Mouse (Mus musculus) layer of hippocampus, adult 9-10 months (tissue): ENCODE measurements around the gene Reln.

Experiments
- DNase-seq: peaks from one replicate; pipeline ENCODE4 v3.0.0; 2022; ENCODE audit warnings: low spot score

Gene Reln

GRCm38 (mm10) chr5:21933340-21934075 lies 411.0 kb downstream of the Reln start:
- no peak for DNase-seq

GRCm38 (mm10) chr5:21931151-21931550 lies 413.4 kb downstream of the Reln start:
- DNase-seq, result no peak

DNA sequence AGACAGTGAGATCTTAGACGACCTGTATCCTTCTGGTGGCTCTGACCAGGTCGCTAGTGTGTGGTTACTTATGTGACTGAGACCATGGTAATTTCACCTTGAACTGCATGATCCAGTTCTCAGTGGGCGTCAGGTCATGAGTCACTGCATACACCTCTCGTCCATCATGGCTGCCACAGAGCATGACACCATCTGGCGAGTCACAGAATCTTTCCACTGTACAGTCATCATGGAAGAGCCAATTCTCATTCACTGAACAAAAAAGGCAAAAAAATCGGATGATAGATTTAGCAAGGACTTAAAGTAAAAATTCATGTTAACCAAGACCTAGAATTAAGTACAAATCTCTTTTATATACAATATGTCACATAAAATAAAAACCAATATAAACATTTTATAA lies 424.2 kb downstream of the Reln start:
- DNase-seq, result no peak

DNA sequence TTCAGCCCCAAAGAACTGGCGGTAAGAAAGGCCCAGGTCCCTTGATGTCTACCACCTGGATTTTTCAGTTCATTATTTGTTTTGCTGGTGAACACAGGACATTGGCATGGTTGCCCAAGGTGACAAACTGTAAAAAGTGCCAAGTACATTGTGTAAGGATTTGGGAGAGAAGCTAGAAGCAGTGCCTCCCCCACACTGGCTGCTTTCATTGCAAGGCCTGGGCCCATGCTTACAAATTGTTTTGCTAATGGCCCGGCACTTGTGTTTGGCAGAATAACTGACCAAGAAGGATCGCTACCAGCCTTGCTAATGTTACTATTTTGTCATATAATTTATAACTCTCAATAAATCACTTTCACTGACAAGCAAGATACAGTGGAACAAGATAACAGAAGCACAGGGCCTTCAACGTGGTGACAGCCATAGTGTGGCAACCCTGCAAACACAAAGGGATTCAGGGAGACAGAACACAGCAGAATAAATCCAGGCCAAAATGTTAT lies 425.2 kb downstream of the Reln start:
- no peak for DNase-seq

- DNase-seq, result no peak
These were observed 428.5 kb downstream of the Reln start for GRCm38 (mm10) chr5:21915973-21916372.

DNA sequence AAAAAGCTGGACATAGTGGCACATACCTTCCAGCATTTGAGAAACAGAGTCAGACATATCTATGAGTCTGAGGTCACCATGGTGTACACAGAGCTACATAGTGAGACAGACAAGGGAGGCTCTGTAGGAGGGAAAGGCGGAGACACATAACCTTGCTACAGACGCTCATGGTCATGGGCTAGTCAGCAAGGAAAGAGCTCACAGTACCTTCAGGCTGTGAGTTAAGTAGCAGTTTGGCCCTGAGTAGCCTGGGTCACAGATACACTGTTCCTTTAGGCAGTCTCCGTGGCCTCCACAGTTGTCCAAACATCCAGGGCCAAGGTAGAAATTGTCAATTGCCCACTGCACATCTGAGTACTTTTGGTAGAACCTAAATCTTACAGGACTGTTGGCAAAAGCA lies 429.7 kb downstream of the Reln start:
- DNase-seq, result no peak

DNA sequence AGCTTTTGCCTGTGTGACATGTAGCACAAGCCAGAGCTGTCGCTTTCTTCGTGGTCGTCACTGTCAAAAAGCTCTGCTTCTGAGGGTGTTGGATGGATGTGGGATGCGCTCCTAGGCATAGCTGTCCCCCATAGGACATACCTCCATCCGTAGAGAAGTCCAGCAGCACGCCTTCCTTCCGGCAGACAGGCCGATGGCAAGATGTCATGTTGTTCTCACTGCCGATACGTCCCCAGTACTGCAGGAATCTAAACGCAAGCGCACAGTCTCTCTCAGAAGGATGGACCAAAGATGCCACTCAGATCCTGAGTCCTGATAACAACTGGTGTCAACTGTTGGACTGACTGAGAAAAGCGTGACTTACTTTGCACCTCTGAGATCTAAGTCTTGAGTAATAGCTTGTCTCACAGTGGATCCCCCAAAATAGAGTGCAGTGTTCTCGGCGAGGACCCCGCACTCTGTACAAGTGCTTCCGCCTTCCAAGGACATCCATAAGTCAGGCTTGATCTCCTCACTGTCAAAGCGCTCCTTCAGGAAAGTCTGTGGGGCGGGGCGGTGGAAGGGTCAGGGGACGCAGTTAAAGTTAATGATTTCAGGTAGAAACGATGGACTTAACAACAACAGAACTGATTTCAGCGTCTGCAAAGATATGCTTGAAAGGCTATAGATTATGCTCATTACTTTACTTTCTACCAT lies 431.5 kb downstream of the Reln start:
- DNase-seq, result no peak

DNA sequence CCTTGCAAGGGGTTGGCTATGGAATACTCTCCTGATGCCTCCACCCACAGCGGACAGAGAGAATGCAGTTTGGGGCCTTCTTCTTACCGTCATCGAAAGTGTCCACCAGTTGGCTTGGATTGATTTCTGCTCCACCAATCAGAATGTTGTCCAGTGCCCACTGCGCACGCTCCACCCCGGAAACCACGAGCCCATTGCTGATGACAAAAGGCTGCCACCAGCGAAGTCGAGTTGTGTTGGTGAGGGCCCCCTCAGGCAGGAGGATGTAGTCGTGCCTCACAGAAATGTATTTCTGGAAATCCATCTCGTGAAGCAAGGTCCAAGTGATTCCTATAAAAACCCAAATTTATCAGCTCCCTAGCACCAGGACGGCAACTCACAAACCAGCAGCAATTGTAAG lies 433.8 kb downstream of the Reln start:
- DNase-seq, result no peak

DNA sequence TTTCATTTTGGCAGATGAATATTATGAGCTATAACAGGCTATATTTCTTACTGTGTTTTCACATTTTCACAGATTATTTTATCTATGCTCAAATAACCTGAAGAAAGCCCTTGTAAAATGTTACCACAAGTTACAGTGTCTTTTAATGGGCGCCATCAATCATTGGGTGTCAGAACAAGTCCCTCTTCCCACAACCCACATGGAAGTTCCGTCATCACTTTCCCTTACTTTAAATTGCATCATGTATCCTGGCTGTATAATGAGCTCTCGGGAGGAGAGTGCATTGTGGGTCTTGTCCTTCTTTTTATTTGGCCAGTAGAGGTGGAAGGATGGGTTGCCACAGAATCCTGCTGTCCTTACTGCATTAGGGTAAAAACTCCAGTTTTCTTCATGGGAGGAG lies 434.8 kb downstream of the Reln start:
- DNase-seq, result no peak

DNA sequence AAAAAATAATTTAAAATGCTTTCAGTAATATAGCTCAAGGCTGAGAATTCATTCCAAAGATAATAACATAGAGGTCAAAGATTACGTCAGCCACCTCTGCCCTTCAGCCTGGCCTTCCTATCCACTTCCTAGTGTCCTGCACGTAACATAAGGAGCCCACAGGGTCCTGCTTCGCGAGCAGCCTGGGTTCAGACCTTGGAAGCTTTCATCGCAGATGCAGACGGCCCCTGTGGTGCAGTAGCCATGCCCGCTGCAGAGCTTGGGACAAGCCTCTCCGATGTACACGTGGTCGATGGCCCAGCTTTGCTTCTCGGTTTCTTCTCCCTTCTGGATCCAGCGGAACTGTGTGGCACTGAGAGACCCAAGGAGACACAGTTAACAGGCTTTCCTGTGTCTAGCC lies 443.1 kb downstream of the Reln start:
- no peak for DNase-seq

GRCm38 (mm10) chr5:21900891-21901290 lies 443.6 kb downstream of the Reln start:
- DNase-seq, result no peak

DNA sequence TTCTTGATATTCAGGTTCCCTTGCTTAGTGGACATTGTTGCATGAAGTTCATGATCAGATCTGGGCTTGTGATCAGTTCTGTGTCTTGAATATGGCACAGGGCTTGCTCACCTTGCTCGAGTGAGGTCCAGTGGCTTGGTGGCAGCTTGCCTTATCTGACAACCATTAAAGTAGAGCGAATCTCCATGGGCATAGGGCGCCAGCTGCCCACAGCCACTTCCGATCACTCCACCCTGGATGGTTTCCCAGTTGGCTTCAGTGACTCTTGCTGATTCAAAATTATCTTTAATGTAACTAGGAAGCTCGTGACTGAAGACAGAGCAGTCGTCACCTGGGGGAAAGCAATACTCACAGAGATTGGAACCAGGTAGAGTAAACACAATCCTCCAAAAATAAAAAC lies 445.6 kb downstream of the Reln start:
- no peak for DNase-seq

- DNase-seq, result no peak
These were observed 447.9 kb downstream of the Reln start for GRCm38 (mm10) chr5:21896586-21896985.

- no peak for DNase-seq
These were observed 450.3 kb downstream of the Reln start for GRCm38 (mm10) chr5:21894168-21894567.

- DNase-seq, result no peak
These were observed 477.8 kb downstream of the Reln start for GRCm38 (mm10) chr5:21866750-21867149.

GRCm38 (mm10) chr5:21866311-21866712 lies 478.2 kb downstream of the Reln start:
- peak; percentile 15 for DNase-seq

DNA sequence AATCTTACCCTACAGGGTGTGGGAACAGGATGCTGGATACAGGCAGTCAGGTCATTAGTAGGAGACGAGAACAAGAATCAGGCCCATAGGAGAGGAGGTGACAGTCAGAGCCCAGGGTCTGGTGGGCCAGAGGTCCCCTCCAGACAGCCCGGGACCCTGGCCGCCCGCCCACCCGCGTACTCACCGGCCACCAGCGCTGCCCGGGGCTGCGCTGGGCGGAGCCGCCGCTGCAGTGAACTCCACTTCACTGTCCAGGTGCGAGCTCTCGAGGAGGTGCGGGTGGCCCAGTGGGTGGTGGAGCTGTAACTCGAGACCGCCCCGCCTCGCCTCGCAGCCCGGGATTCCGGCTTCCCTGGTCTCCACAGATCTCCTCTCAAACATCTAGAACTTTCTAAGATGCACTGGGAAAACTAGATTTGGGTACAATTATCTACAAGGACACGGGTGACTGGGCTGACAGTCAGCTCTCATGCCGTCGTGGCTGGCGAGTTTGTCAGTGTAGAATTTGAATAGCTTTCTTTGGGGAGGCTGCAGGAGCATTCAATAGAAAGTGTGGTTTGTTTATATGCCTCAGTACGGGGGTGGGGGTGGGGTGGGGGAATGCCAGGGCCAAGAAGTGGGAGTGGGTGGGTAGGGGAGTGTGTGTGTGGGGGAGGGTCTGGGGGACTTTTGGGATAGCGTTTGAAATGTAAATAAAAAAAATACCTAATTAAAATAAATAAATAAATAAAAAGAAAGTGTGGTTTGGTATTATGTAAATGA lies 479.0 kb downstream of the Reln start, which contains the start of gene Slc26a5:
Slc26a5 (minus strand) TSS at position 259 of the 762 bp plus-strand sequence.
- no peak for DNase-seq

GRCm38 (mm10) chr5:21858653-21859052 lies 485.8 kb downstream of the Reln start:
- DNase-seq, result no peak

DNA sequence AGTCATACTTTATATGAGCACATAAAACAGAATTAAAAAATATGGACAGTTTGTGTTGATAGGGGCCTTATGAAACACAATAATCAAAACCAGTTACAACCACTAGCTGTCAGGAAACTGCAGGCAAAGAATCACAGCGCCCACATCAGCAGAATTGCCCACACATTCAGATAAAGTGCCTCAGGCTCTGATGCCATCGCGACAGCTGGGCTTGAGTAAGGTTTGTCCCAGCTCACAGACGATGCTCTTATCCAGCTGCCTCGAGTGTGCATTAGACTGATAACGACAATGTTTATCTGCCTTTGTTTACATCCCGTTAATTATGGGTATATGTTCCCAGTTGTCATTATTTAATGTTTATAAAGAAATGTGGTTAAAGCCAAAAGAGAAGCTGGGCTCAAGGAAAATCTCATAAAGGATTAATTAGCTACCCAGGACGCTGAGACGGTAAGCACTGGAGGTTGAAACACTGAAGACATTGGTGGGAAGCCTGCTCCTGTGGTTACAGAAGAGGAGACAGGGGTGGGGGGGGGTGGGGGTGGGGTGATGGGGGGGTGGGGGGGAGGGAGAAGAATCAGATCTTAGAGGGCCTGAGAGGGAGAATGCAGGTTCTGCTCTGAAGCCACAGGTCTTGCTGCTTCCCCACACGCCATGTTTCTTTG lies 492.7 kb downstream of the Reln start:
- DNase-seq, result peak; percentile 9

DNA sequence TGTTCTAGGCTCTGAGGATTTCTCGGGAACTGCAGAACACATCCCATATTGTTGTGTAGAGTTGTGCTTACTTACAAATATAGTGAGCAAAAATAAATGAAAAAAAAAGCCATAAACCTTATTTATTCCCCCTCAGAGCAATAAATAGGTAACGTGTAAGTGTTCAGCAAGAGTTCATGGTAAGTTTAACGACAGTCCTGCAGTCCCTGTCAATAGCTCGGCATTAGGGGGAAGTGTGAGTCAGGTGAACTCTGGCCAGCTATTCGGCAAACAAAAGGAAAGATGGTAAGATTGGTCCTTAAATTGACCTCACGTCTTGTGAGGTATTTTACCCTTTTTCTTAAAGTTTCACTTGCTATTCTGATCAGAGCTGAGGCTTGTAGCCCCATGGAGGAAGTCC lies 497.1 kb downstream of the Reln start:
- DNase-seq, result no peak

GRCm38 (mm10) chr5:21846616-21847290 lies 497.7 kb downstream of the Reln start:
- DNase-seq, result no peak

DNA sequence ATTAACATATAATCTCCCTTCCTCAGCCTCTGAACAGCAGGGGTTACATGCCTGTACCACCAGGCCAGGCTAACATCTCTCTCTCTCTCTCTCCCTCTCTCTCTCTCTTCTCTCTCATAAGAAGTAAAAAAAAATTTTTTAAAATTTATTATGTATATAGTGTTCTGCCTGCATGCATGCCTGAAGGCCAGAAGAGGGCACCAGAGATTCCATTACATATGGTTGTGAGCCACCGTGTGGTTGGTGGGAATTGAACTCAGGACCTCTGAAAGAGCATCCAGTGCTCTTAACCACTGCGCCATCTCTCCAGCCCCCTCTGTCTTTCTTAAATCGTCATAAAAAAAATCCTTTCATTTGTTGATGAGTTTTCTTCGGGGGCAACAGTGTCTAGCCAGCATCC lies 499.8 kb downstream of the Reln start:
- DNase-seq, result no peak
